In the genomic region with DNA sequence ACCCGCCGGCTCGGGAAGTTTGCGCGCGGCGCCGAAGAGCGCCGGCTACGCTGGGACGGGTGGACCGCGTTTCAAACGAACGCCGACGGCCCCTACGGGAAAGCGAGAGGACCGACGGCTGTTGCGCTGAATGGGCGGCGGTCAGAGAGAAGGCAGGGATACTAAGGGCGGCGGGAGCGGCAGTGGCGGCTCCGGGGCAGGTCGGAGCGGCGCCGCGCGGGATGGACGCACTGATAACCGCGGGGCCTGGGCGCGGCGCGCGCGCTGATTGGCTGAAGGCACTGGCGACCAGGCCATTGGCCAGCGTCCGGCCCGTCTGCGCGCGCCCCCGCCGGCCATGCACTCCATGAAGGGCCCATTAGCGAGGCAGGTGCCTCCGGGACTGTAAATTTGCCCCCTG, we compare ENCODE assay signal across 8 mouse cellular contexts. TPM values are rescaled to one million over a fixed set of nuclear protein-coding genes. Genes with fewer than 3 reads are reported as not detected.
DNase-seq lines count a peak whose midpoint lies in the region; ATAC-seq and TF ChIP-seq lines count a peak whose summit lies in the region.

Gene Nkx6-2, minus strand, starts transcription at position 203 of the 400 bp plus-strand sequence.

- DNase-seq in left cerebral cortex, adult 11 months (ENCODE audit: low spot score) = peak; percentile 45
- no peak for DNase-seq in left cerebral cortex, postnatal 36 days (ENCODE audit: low spot score in 2 of 2)
- DNase-seq in embryo, embryonic 11 days = peak; percentile 88
- no peak for DNase-seq in heart, embryonic 10.5 days (ENCODE audit: low spot score)
- DNase-seq in kidney, postnatal 14 days = peak; percentile 65
- no peak for DNase-seq in lung, postnatal 0 days (ENCODE audit: low spot score)

- peak within 1 kb of the TSS; percentile 51 for H3K4me2 ChIP-seq in lung, postnatal 0 days (replicated peaks; ENCODE audit: low read depth, low read length)

- no peak within 1 kb of the TSS for H3K27ac ChIP-seq in heart, embryonic 10.5 days
- no peak within 1 kb of the TSS for H3K27ac ChIP-seq in lung, postnatal 0 days (ENCODE audit: low read length)
- no peak within 1 kb of the TSS for H3K27ac ChIP-seq in testis, adult 2 months (ENCODE audit: control insufficient read depth, insufficient read depth, low read depth, low read length)

- H3K4me1 ChIP-seq in heart, embryonic 10.5 days = peaks cover 28% of the 10 kb centered on the region
- peaks cover 17% of the 10 kb centered on the region for H3K4me1 ChIP-seq in lung, postnatal 0 days (ENCODE audit: insufficient read depth, low read depth, low read length)
- H3K4me1 ChIP-seq in testis, adult 2 months (ENCODE audit: control insufficient read depth, insufficient read depth, low read length) = peaks cover 40% of the 10 kb centered on the region

- H3K36me3 ChIP-seq in heart, embryonic 10.5 days = peaks cover 18% of the 10 kb centered on the region
- H3K36me3 ChIP-seq in lung, postnatal 0 days (ENCODE audit: insufficient read depth, low read length) = peaks cover 14% of the 10 kb centered on the region
- no peaks in the 10 kb centered on the region for H3K36me3 ChIP-seq in testis, adult 2 months (ENCODE audit: control insufficient read depth, insufficient read depth, low read length)

- peak; percentile 55 for ATAC-seq in lung, postnatal 0 days
- ATAC-seq in erythroid progenitor cell, adult 5-6 weeks (replicated peaks; ENCODE audit: low FRiP score, poor library complexity, severe bottlenecking) = no peak

- peak within 1 kb of the TSS; percentile 60 for H3K4me3 ChIP-seq in heart, embryonic 10.5 days
- H3K4me3 ChIP-seq in lung, postnatal 0 days (ENCODE audit: low read depth, low read length) = peak within 1 kb of the TSS; percentile 33
- peak within 1 kb of the TSS; percentile 85 for H3K4me3 ChIP-seq in testis, adult 2 months (ENCODE audit: control insufficient read depth, low read depth, low read length)

- H3K9me3 ChIP-seq in heart, embryonic 10.5 days = no peaks in the 10 kb centered on the region
- H3K9me3 ChIP-seq in lung, postnatal 0 days (ENCODE audit: low read length) = no peaks in the 10 kb centered on the region

- peaks cover 100% of the 10 kb centered on the region for H3K27me3 ChIP-seq in heart, embryonic 10.5 days (ENCODE audit: insufficient read depth, poor library complexity, severe bottlenecking)
- peaks cover 83% of the 10 kb centered on the region for H3K27me3 ChIP-seq in lung, postnatal 0 days (replicated peaks; ENCODE audit: insufficient read depth, low read length)
- peaks cover 2% of the 10 kb centered on the region; the same call in 1 of the 2 replicates for H3K27me3 ChIP-seq in testis, adult 2 months (ENCODE audit: control insufficient read depth, insufficient read depth, low read length)

- no peak for TF ChIP-seq EP300 in lung, postnatal 0 days (IDR thresholded peaks at IDR 0.05)

- intact Hi-C loops in left cerebral cortex, postnatal 36 days (cut with DNase I) = loop anchor here (5.0 kb wide), 1 partner anchor 95 kb away; no protein-coding TSS in a partner anchor

- no peak within 1 kb of the TSS for H3K9ac ChIP-seq in lung, postnatal 0 days (replicated peaks; ENCODE audit: low read depth)

- TF ChIP-seq CTCF in lung, postnatal 0 days (IDR thresholded peaks at IDR 0.05) = no peak
- TF ChIP-seq CTCF in testis, adult 2 months (IDR thresholded peaks at IDR 0.05; ENCODE audit: control insufficient read depth, insufficient read depth, insufficient replicate concordance, low read depth, low read length) = no peak

- WGBS in heart, embryonic 10.5 days = under 1% methylated on average over 48 of the region's 56 CpGs
- 1% methylated on average over 34 of the region's 56 CpGs for WGBS in lung, postnatal 0 days

- 0 out of 2 replicates have a peak, but pooled peaks have one; percentile 33 for TF ChIP-seq POLR2A in testis, adult 2 months (IDR thresholded peaks at IDR 0.05; ENCODE audit: control insufficient read depth, low read depth, low read length)

RNA-seq across cellular contexts. Expression of gene Nkx6-2, which starts in this region (rescaled TPM):
- 10 to 100 TPM in 1 of 2 experiments, 1 to 10 TPM in 1; 8.5 to 11.3 TPM for total RNA-seq in left cerebral cortex, postnatal 36 days (2021)
- 1.2 TPM in 1 of 2 replicates, not detected in the other for polyA plus RNA-seq in heart, embryonic 10.5 days (2016; fragmentation: Nextera tagmentation; extraction: Ambion mirVana)
- polyA plus RNA-seq in lung, postnatal 0 days (2015; fragmentation: Nextera tagmentation; extraction: Ambion mirVana) = 0.08 and 0.10 TPM in 2 replicates
- polyA plus RNA-seq in testis, adult 2 months (2012; rRNA removed) = 14.5 and 15.5 TPM in 2 replicates
- not detected in 2 replicates for total RNA-seq in erythroid progenitor cell, adult 5-6 weeks (2015; ENCODE audit: low replicate concordance)
- not detected in 2 replicates for total RNA-seq in erythroid progenitor cell, adult 5-6 weeks (2017; ENCODE audit: low replicate concordance)

Comparison
In these comparisons a context has a peak if more than half of its experiments do, and no peak if none do; other contexts are left out.
1. RNA of gene Nkx6-2 (total RNA-seq): 8.5 to 11.3 TPM in left cerebral cortex, postnatal 36 days; not detected in erythroid progenitor cell, adult 5-6 weeks; every median in the first group is over 4 times any median in the second.
2. DNase-seq: peak in left cerebral cortex, adult 11 months (single experiment), embryo, embryonic 11 days (single experiment) and kidney, postnatal 14 days (single experiment); none in left cerebral cortex, postnatal 36 days (0 of 2), heart, embryonic 10.5 days (single experiment) and lung, postnatal 0 days (single experiment).
3. Peak in ATAC-seq, H3K4me3 ChIP-seq and H3K4me2 ChIP-seq in lung, postnatal 0 days; RNA of the gene not detected or under 1 TPM.
4. H3K4me3 ChIP-seq: peak in every context shown above with its lines; median percentile 85 in testis, adult 2 months; 60 in heart, embryonic 10.5 days; 33 in lung, postnatal 0 days.